Mouse (Mus musculus): Measurements from ENCODE around the gene Ccdc30.

DNA sequence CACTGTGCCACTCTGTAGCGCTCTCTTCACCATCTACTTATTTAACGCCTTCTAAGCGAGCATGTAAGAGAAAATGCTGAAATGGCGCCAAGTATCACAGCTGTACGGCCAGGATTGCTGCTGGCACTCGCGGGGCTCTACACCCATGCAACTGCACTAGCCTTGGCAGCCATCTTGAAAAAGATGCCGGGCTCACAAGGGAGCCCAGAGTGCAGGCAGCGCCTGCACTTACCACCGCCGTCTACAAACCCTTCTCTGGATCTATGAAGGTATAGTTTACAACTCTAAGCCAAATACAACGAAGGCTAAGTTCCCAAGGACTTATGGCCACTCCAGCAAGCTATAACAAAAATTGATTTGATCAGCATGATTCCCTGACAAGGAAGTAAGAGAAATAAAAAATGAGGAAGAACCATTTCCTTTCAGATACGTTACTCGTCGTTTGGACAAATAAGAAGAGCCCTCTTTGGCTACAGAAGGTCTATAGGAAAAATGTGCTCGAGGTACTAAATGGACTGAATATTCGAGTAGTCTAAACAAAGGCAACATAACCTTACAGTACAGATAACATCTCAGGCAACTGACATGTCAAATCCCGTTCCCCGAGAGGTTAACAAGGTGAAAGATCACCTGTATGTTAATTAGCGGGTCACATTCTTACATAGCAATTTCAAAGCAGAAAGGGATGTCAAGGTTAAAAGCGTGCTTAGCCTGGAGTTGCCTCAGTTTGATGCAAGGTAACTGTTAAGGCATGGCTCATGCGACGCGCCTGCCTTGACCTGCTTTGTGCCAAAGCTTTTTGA is 122.3 kb downstream of the Ccdc30 start:
- TF ChIP-seq CTCF (IDR thresholded peaks at IDR 0.05; ENCODE audit: low read depth, low read length) = no peak
- TF ChIP-seq POLR2A (IDR thresholded peaks at IDR 0.05; ENCODE audit: insufficient read depth, low read length) = no peak
